Comparison of ENCODE assay signal across 17 mouse cellular contexts in the genomic region with DNA sequence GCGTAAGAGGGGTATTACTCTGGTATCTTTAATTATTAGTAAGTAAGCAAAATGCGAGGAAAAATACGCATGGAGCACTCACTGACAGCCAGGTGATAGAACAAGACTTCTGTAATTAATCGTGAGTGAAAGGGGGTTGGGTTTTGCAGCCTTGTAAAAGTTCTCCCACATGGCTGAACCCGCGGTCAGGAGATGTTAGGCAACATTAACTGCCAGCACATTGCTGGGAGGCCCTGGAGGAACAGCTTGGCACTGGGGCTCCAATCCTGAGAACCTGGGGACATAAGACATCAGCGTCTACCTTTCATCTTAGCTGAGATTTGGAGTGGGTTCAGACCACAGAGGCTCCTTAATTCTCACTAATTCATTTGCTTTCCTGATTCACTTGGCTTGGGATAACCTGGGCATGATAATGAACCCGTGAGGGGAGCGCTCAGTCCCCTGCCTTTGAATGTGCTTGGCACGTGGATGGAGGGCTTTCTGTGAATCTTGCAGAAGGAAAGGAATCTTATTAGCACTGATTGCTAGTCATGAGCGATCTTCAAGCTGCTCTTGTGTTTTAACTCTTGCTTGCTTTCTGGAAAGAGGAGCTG.
DNase-seq lines count a peak whose midpoint lies in the region; ATAC-seq and TF ChIP-seq lines count a peak whose summit lies in the region.
"Had no signal": no experiment of that assay in that cellular context is flagged by ENCODE, and none has a peak within 500 bp of the region (broad histone marks: within the 10 kb centered on the region; RNA-seq: fewer than 3 reads in every experiment).

No protein-coding gene starts in this region.

- H3K36me3 ChIP-seq in forebrain, postnatal 0 days (ENCODE audit: insufficient read depth) = no peaks in the 10 kb centered on the region
- H3K36me3 ChIP-seq: hindbrain, embryonic 12.5 days; neural tube, embryonic 12.5 days; stomach, embryonic 15.5 days had no signal

- 25% methylated on average over 11 of the region's 11 CpGs for WGBS in forebrain, postnatal 0 days

- ATAC-seq in forebrain, postnatal 0 days = peak; percentile 51; the same call in 1 of the 2 replicates
- ATAC-seq: intestine, embryonic 16.5 days had no signal

- H3K9me3 ChIP-seq in forebrain, postnatal 0 days (ENCODE audit: low read length) = no peaks in the 10 kb centered on the region
- H3K9me3 ChIP-seq: hindbrain, embryonic 12.5 days; neural tube, embryonic 12.5 days; stomach, embryonic 15.5 days had no signal

- TF ChIP-seq CTCF in forebrain, postnatal 0 days (IDR thresholded peaks at IDR 0.05; ENCODE audit: low read depth) = no peak

- H3K27ac ChIP-seq in forebrain, postnatal 0 days (ENCODE audit: low read depth, low read length) = no peak overlapping the region
- H3K27ac ChIP-seq: hindbrain, embryonic 12.5 days; left cerebral cortex, adult 2 months; liver, embryonic 14.5 days; neural tube, embryonic 12.5 days; stomach, embryonic 15.5 days had no signal

- H3K27me3 ChIP-seq in forebrain, postnatal 0 days (ENCODE audit: insufficient read depth, low read length) = no peaks in the 10 kb centered on the region
- H3K27me3 ChIP-seq: hindbrain, embryonic 12.5 days; neural tube, embryonic 12.5 days; stomach, embryonic 15.5 days had no signal

- no peak overlapping the region for H3K9ac ChIP-seq in forebrain, postnatal 0 days
- H3K9ac ChIP-seq: hindbrain, embryonic 12.5 days; liver, embryonic 14.5 days; neural tube, embryonic 12.5 days; stomach, embryonic 15.5 days had no signal

- H3K4me2 ChIP-seq in forebrain, postnatal 0 days (ENCODE audit: low read depth) = no peak overlapping the region
- H3K4me2 ChIP-seq: hindbrain, embryonic 12.5 days; neural tube, embryonic 12.5 days; stomach, embryonic 15.5 days had no signal

- intact Hi-C loops in left cerebral cortex, postnatal 4 days (cut with DNase I) = no loop called here
- intact Hi-C loops in left cerebral cortex, postnatal 10 days (cut with DNase I) = no loop called here

- H3K4me1 ChIP-seq in forebrain, postnatal 0 days (ENCODE audit: insufficient read depth) = peaks cover 3% of the 10 kb centered on the region; the same call in 1 of the 2 replicates
- H3K4me1 ChIP-seq: stomach, embryonic 15.5 days had no signal

- no peak overlapping the region for H3K4me3 ChIP-seq in forebrain, postnatal 0 days (ENCODE audit: low read depth, low read length)
- H3K4me3 ChIP-seq: hindbrain, embryonic 12.5 days; left cerebral cortex, adult 2 months; neural tube, embryonic 12.5 days; stomach, embryonic 15.5 days had no signal

- peak; percentile 44 to 58 for DNase-seq in cerebellum, postnatal 10 days
- DNase-seq in cerebellum, postnatal 36 days = no peak
- peak; percentile 10 for DNase-seq in left cerebral cortex, postnatal 4 days
- no peak for DNase-seq in left cerebral cortex, postnatal 10 days (ENCODE audit: extremely low spot score in 1 of 2, low spot score in 2 of 2)
- peak; percentile 25 for DNase-seq in forebrain, postnatal 0 days
- DNase-seq in retina, embryonic 14.5 days (ENCODE audit: low spot score) = peak; percentile 27
- DNase-seq in gastrocnemius, adult 8-10 months (ENCODE audit: low spot score in 2 of 2) = no peak
- no peak for DNase-seq in frontal cortex, postnatal 25 days (ENCODE audit: low spot score in 2 of 2)
- DNase-seq: cerebellum, adult 18-20 months; lung, postnatal 14 days; thymus, postnatal 25 days had no signal

Comparison
In these comparisons a context has a peak if more than half of its experiments do, and no peak if none do; other contexts are left out.
1. DNase-seq: peak in cerebellum, postnatal 10 days (2 of 2), left cerebral cortex, postnatal 4 days (single experiment), forebrain, postnatal 0 days (single experiment) and retina, embryonic 14.5 days (single experiment); none in cerebellum, postnatal 36 days (0 of 2), left cerebral cortex, postnatal 10 days (0 of 2), gastrocnemius, adult 8-10 months (0 of 2) and frontal cortex, postnatal 25 days (0 of 2).